Mouse (Mus musculus) midbrain, postnatal 0 days (tissue): ENCODE data around the gene Colgalt2. TPM values are rescaled to one million over a fixed set of nuclear protein-coding genes. Genes with fewer than 3 reads are reported as not detected.

Source experiments
- ATAC-seq: fragments of 200-750 bp; cut with Nextera tagmentation; 2 replicates; pipeline ENCODE4 v1.8.0; 2017; ENCODE audit warnings: moderate number of reproducible peaks, mild to moderate bottlenecking, moderate TSS enrichment, moderate library complexity; ENCODE audit not compliant: low FRiP score
- DNase-seq: peaks from one replicate; pipeline ENCODE4 v3.0.0-alpha.2; 2015; ENCODE audit warnings: low spot score
- H3K27ac ChIP-seq: fragments of 300-500 bp; sonication (generic); 2 replicates; pipeline ENCODE4 v1.5.1; 2014; ENCODE audit warnings: low read depth, mild to moderate bottlenecking, low read length, mixed read lengths
- H3K27me3 ChIP-seq: fragments of 300-500 bp; sonication (generic); 2 replicates; pipeline ENCODE4 v1.6.1; 2014; ENCODE audit warnings: low read length, control low read depth, mixed read lengths; ENCODE audit not compliant: insufficient read depth
- H3K36me3 ChIP-seq: fragments of 300-500 bp; sonication (generic); 2 replicates; pipeline ENCODE4 v1.6.1; 2014; ENCODE audit warnings: low read length, control low read depth, mixed read lengths; ENCODE audit not compliant: insufficient read depth
- H3K4me1 ChIP-seq: fragments of 300-500 bp; sonication (generic); 2 replicates; pipeline ENCODE4 v1.6.1; 2014; ENCODE audit warnings: mild to moderate bottlenecking, control low read depth, antibody characterized with exemption, low read length, mixed read lengths; ENCODE audit not compliant: insufficient read depth
- H3K4me2 ChIP-seq: fragments of 300-500 bp; sonication (generic); 2 replicates; pipeline ENCODE4 v1.6.1; 2014; ENCODE audit warnings: low read depth, mild to moderate bottlenecking, low read length, mixed read lengths; ENCODE audit not compliant: poor library complexity, severe bottlenecking
- H3K4me3 ChIP-seq: fragments of 300-500 bp; sonication (generic); 2 replicates; pipeline ENCODE4 v1.5.1; 2014; ENCODE audit warnings: low read depth, mild to moderate bottlenecking, low read length, moderate library complexity
- H3K9ac ChIP-seq: fragments of 300-500 bp; sonication (generic); replicated peaks from 2 replicates; pipeline ENCODE4 v1.6.1; 2014; ENCODE audit warnings: mild to moderate bottlenecking, low read length, moderate library complexity, mixed read lengths; ENCODE audit not compliant: poor library complexity, severe bottlenecking
- H3K9me3 ChIP-seq: fragments of 300-500 bp; sonication (generic); 2 replicates; pipeline ENCODE4 v1.6.1; 2016; ENCODE audit warnings: low read length, control low read depth
- CTCF ChIP-seq: IDR thresholded peaks from 2 replicates; pipeline ENCODE4 v1.5.1; 2016; ENCODE audit warnings: antibody characterized with exemption, mild to moderate bottlenecking
- WGBS: fragments of 180-500 bp; shearing (Covaris S2); extraction: QIAGEN DNeasy Blood & Tissue Kit; methylation state at CpG from one replicate; pipeline ENCODE4 v1.1.7; 2014; 5-methylcytosine and 5-hydroxymethylcytosine counted together
- polyA plus RNA-seq: library from polyadenylated mRNA; unstranded; fragments of >200 nt; fragmentation: Nextera tagmentation; extraction: Ambion mirVana; gene quantifications from 2 replicates; pipeline ENCODE4 v1.2.1, GENCODE M21; 2015
- total RNA-seq: library from RNA; depleted of rRNA; stranded (reverse); fragments of >200 nt; gene quantifications from 2 replicates; pipeline ENCODE4 v1.2.3, GENCODE M21; 2014

The Colgalt2 gene
- total and polyA plus RNA-seq, 2 experiments from 2014 or later = 5.3 to 14.2 TPM

DNA sequence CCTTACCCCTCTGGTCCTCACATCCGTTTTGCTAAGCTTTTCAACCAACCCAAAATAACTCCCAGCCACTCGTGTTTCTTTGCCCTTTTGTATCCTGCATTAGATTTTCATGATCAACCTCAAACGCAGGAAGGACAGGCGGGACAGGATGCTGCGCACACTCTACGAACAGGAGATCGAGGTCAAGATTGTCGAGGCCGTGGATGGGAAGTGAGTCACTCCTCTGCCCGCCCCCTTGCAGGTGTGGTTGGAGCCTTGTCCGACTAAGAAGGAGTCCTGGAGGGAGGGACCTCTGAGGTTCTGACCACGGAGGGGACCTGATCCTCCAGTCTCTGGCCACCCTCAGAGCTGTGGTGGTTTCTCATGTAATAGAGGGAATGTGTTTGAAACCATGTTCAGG is 100.2 kb downstream of the Colgalt2 start:
- TF ChIP-seq CTCF = no peak
- no peak overlapping the region for H3K9ac ChIP-seq
- no peak overlapping the region for H3K4me3 ChIP-seq
- H3K4me1 ChIP-seq = no peaks in the 10 kb centered on the region
- ATAC-seq = no peak
- WGBS = 79% methylated on average over 12 of the region's 12 CpGs
- H3K9me3 ChIP-seq = no peaks in the 10 kb centered on the region
- no peak overlapping the region for H3K27ac ChIP-seq
- H3K4me2 ChIP-seq = no peak overlapping the region
- no peaks in the 10 kb centered on the region for H3K27me3 ChIP-seq
- DNase-seq = no peak
- no peaks in the 10 kb centered on the region for H3K36me3 ChIP-seq

DNA sequence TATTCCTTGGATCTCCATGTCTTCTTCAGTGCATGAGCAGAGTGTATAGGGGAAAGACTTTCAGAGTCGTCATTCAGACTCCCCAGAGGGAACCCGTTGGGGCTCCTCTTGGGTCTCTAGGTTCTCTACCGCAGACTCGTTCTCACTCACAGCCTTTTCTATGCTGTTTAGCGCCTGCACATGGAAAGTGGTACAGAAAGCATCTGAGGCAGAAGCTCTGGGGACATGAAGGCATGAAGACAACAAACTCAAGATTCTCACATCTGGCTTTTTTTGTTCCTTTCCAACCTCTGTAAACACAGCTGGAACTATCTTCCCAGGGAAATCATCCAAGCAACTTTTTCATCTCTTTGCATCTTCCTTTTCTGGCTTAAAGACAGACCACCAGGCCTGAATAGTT is 106.5 kb downstream of the Colgalt2 start:
- Histone ChIP-seq H3K27ac (no peak overlapping the region), H3K9me3 (no peaks in the 10 kb centered on the region), H3K36me3 (no peaks in the 10 kb centered on the region), H3K4me1 (no peaks in the 10 kb centered on the region), H3K9ac (no peak overlapping the region), H3K4me3 (no peak overlapping the region), H3K4me2 (no peak overlapping the region), H3K27me3 (no peaks in the 10 kb centered on the region)
- DNase-seq = no peak
- no peak for TF ChIP-seq CTCF
- ATAC-seq = no peak
- WGBS = 95% methylated on average over 5 of the region's 5 CpGs

DNA sequence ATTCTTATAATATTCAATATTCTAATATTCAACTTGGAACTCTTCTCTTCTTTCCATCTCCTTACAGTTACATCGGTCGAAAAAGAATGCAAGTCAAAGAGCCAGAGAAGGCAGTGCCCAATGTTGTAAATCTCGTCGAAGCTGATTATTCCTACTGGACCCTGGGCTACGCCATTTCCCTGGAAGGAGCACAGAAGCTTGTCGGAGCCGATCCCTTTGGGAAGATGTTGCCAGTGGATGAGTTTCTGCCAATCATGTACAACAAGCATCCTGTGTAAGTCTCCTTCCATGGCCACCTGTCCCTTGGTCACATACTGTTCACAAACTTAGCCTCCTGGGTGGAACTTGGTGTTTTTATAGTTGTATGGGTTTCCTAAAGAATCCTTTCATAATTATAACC is 107.1 kb downstream of the Colgalt2 start:
- no peak for DNase-seq
- no peaks in the 10 kb centered on the region for H3K27me3 ChIP-seq
- no peak overlapping the region for H3K27ac ChIP-seq
- TF ChIP-seq CTCF = no peak
- H3K4me2 ChIP-seq = no peak overlapping the region
- WGBS = 95% methylated on average over 7 of the region's 7 CpGs
- H3K4me3 ChIP-seq = no peak overlapping the region
- H3K36me3 ChIP-seq = no peaks in the 10 kb centered on the region
- no peaks in the 10 kb centered on the region for H3K9me3 ChIP-seq
- no peak for ATAC-seq
- no peaks in the 10 kb centered on the region for H3K4me1 ChIP-seq
- H3K9ac ChIP-seq = no peak overlapping the region

DNA sequence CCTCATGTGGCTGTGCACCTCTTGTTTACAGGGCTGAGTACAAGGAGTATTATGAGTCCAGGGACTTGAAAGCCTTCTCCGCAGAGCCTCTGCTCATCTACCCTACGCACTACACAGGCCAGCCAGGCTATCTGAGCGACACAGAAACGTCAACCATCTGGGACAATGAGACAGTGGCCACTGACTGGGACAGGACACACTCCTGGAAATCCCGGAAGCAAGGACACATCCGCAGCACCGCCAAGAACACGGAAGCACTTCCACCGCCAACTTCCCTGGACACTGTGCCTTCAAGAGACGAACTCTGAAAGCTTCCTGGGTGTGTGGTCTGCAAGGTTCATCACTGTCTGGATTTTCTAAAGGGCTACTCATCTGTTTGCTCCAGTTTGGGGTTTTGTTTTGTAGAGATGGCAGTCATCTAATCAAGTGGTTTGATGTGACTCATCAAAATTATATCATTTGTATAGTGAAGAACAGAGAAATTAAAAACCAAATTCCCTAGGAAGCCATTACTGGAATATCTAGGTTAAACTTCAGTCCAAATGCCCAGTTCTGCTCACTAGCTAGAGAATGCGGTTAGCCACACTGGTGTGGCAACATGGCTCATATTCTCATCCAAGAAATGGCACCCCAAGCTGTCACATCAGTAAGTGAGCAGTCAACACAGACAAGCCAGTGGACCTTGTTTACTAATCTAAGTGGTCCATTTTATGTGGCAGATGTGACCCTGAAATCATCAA is 109.0 kb downstream of the Colgalt2 start:
- Histone ChIP-seq H3K4me1 (no peaks in the 10 kb centered on the region), H3K27ac (no peak overlapping the region), H3K27me3 (no peaks in the 10 kb centered on the region), H3K4me2 (no peak overlapping the region), H3K4me3 (no peak overlapping the region), H3K36me3 (no peaks in the 10 kb centered on the region), H3K9ac (no peak overlapping the region), H3K9me3 (no peaks in the 10 kb centered on the region)
- no peak for TF ChIP-seq CTCF
- ATAC-seq = no peak
- DNase-seq = no peak
- 91% methylated on average over 11 of the region's 11 CpGs for WGBS

DNA sequence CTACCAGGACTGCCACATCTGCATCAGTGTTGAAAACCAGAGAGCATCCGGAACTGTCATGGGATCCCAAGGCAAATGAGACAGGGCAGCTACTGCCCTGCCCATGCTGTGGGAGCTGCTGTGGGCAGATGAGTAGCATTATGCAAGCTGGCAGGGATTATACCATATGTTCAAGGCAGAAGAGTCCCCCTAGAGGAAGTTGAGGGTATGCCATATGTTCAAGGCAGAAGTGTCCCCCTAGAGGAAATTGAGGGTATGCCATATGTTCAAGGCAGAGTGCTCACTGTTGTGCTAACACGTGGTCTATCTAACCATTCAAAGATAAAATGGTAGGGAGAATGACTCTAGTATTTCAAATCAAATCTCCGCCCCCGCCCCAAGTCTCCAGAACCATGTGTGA is 111.6 kb downstream of the Colgalt2 start:
- WGBS = 73% methylated on average over 4 of the region's 4 CpGs
- Histone ChIP-seq H3K4me1 (0 out of 2 replicates have a peak, but pooled peaks cover 2% of the 10 kb centered on the region), H3K4me3 (no peak overlapping the region), H3K27me3 (no peaks in the 10 kb centered on the region), H3K27ac (no peak overlapping the region), H3K36me3 (no peaks in the 10 kb centered on the region), H3K4me2 (no peak overlapping the region), H3K9ac (no peak overlapping the region), H3K9me3 (no peaks in the 10 kb centered on the region)
- DNase-seq (peak; percentile 56), ATAC-seq (peak; percentile 51)
- peak; percentile 88 for TF ChIP-seq CTCF

DNA sequence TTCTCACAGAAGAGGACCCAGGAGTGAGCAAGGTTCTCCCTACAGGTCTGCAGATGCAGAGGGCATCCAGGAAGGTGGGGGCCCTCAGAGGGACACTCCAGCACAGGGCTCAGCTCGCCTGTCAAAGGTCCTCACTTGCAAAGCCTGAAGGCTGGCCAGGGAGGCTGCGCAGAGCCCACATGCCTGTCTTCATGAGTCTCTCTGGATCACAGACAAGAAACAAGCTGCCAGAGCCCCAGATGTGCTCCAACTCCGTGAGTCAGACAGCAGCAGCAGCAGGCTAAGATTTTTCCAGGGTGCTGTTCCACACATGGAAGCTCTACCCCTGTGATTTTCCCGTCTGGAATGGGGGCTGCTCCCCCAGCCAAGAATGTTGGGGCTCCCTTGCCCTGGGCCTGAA is 114.6 kb downstream of the Colgalt2 start:
- Histone ChIP-seq H3K9ac (0 out of 2 replicates have a peak overlapping the region, but pooled peaks have one; percentile 8), H3K4me2 (no peak overlapping the region), H3K27ac (0 out of 2 replicates have a peak overlapping the region, but pooled peaks have one; percentile 26), H3K27me3 (no peaks in the 10 kb centered on the region), H3K36me3 (peaks cover 3% of the 10 kb centered on the region), H3K4me3 (no peak overlapping the region), H3K9me3 (no peaks in the 10 kb centered on the region), H3K4me1 (0 out of 2 replicates have a peak, but pooled peaks cover 2% of the 10 kb centered on the region)
- no peak for TF ChIP-seq CTCF
- ATAC-seq (peak; percentile 28; the same call in 1 of the 2 replicates), DNase-seq (no peak)
- 52% methylated on average over 4 of the region's 4 CpGs for WGBS
